Mouse (Mus musculus) midbrain, embryonic 13.5 days (tissue): ENCODE measurements around the gene Cetn4. TPM values are rescaled to one million over a fixed set of nuclear protein-coding genes. Genes with fewer than 3 reads are reported as not detected.

Experiments
- ATAC-seq: fragments of 200-750 bp; cut with Nextera tagmentation; 2 replicates; pipeline ENCODE4 v1.8.0; 2017; ENCODE audit warnings: mild to moderate bottlenecking, moderate TSS enrichment, moderate library complexity
- H3K27ac ChIP-seq: fragments of 300-500 bp; sonication (generic); 2 replicates; pipeline ENCODE4 v1.5.1; 2015; ENCODE audit warnings: inconsistent platforms, mild to moderate bottlenecking, moderate library complexity
- H3K27me3 ChIP-seq: fragments of 300-500 bp; sonication (generic); 2 replicates; pipeline ENCODE4 v1.6.1; 2015; ENCODE audit warnings: mild to moderate bottlenecking, inconsistent platforms
- H3K36me3 ChIP-seq: fragments of 300-500 bp; sonication (generic); 2 replicates; pipeline ENCODE4 v1.6.1; 2015; ENCODE audit warnings: mild to moderate bottlenecking, inconsistent platforms
- H3K4me1 ChIP-seq: fragments of 300-500 bp; sonication (generic); replicated peaks from 2 replicates; pipeline ENCODE4 v1.6.1; 2015; ENCODE audit warnings: inconsistent platforms
- H3K4me2 ChIP-seq: fragments of 300-500 bp; sonication (generic); replicated peaks from 2 replicates; pipeline ENCODE4 v1.6.1; 2015; ENCODE audit warnings: moderate library complexity, mild to moderate bottlenecking, inconsistent platforms
- H3K4me3 ChIP-seq: fragments of 300-500 bp; sonication (generic); replicated peaks from 2 replicates; pipeline ENCODE4 v1.5.1; 2015; ENCODE audit warnings: mild to moderate bottlenecking, inconsistent platforms
- H3K9ac ChIP-seq: fragments of 300-500 bp; sonication (generic); replicated peaks from 2 replicates; pipeline ENCODE4 v1.6.1; 2015; ENCODE audit warnings: mild to moderate bottlenecking, inconsistent platforms
- H3K9me3 ChIP-seq: fragments of 300-500 bp; sonication (generic); 2 replicates; pipeline ENCODE4 v1.6.1; 2016; ENCODE audit warnings: mild to moderate bottlenecking, inconsistent platforms
- WGBS: fragments of 180-500 bp; shearing (Covaris S2); methylation state at CpG from one replicate; pipeline ENCODE4 v1.1.7; 2015; 5-methylcytosine and 5-hydroxymethylcytosine counted together
- polyA plus RNA-seq: library from polyadenylated mRNA; unstranded; fragments of >200 nt; fragmentation: Nextera tagmentation; extraction: Ambion mirVana; gene quantifications from 2 replicates; pipeline ENCODE4 v1.2.1, GENCODE M21; 2015

The Cetn4 gene
- polyA plus RNA-seq, 1 experiment from 2014 or later, result 3.1 TPM

DNA sequence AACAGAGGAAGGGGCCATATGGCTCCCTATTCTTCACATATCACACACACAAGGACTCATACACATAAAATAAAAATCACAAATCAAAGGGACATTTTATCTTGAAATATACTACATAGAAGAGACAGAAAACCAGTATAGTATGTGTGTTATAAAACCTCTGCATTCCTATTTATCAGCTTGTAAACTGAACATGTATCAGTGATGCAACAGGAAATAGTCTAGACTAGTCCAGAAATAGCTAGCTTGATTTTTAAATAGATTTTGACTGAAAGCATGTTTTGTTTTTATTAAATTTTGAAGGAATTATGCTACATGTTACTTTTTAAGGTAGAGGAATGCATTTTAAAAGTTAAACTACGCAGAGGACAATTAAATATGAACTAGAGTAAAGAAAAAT, 17.5 kb upstream of the Cetn4 start:
- H3K4me2 ChIP-seq, result no peak overlapping the region
- no peak overlapping the region for H3K27ac ChIP-seq
- H3K4me1 ChIP-seq, result no peaks in the 10 kb centered on the region
- no peaks in the 10 kb centered on the region for H3K27me3 ChIP-seq
- no peak overlapping the region for H3K4me3 ChIP-seq
- no peak for ATAC-seq
- WGBS, result 94% methylated on average over 1 of the region's 1 CpGs
- H3K9me3 ChIP-seq, result no peaks in the 10 kb centered on the region
- no peaks in the 10 kb centered on the region for H3K36me3 ChIP-seq
- no peak overlapping the region for H3K9ac ChIP-seq

GRCm38 (mm10) chr3:37328489-37328888, 16.0 kb upstream of the Cetn4 start:
- Histone ChIP-seq H3K27ac (no peak overlapping the region), H3K4me1 (no peaks in the 10 kb centered on the region), H3K9me3 (no peaks in the 10 kb centered on the region), H3K27me3 (no peaks in the 10 kb centered on the region), H3K9ac (no peak overlapping the region), H3K4me2 (no peak overlapping the region), H3K4me3 (no peak overlapping the region), H3K36me3 (no peaks in the 10 kb centered on the region)
- 90% methylated on average over 2 of the region's 2 CpGs for WGBS
- ATAC-seq, result no peak

- 94% methylated on average over 3 of the region's 3 CpGs for WGBS
- no peak overlapping the region for H3K27ac ChIP-seq
- H3K27me3 ChIP-seq, result no peaks in the 10 kb centered on the region
Measured at GRCm38 (mm10) chr3:37326627-37327026, 14.1 kb upstream of the Cetn4 start.

DNA sequence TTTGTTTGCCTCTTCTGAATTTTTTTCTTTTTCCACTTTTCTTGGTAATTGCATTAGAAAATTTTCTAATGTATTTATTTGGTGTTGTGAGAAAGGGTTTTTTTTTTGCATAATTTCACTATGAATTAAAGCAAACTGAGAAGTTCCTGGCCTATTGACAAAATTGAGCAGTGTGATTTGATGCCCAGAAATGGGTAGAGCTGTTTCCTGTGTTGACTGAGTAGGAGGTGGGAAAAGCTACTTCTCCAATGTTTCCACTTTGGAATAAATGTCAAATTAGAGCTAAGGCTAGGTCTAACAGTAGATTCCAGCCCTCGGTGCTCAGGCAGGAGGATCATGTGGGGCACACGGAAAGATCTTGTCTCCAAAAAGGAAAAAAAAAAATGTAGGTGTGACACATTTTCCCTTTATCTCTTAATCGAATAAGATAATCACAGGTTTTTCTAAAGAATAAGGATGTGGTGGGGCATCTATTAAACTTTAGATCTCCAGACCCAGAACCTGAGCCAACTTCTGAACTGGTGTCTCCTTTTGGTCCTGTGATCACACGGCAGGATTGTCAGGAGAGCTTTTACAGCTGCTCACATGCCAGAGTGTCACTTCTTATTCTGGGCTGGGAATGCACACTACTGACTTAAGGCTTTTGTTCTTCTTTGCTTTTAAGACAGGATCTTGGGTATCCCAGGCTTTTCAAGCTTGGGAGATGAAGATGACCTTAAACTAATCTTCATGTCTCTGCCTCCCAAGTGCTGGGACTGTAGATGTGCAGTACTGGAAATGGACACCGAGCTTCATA, 13.0 kb upstream of the Cetn4 start:
- no peak overlapping the region for H3K4me2 ChIP-seq
- no peak for ATAC-seq
- no peaks in the 10 kb centered on the region for H3K27me3 ChIP-seq
- peaks cover 3% of the 10 kb centered on the region; the same call in 1 of the 2 replicates for H3K36me3 ChIP-seq
- H3K4me1 ChIP-seq, result no peaks in the 10 kb centered on the region
- no peak overlapping the region for H3K4me3 ChIP-seq
- no peak overlapping the region for H3K27ac ChIP-seq
- WGBS, result 92% methylated on average over 5 of the region's 5 CpGs
- no peak overlapping the region for H3K9ac ChIP-seq
- no peaks in the 10 kb centered on the region for H3K9me3 ChIP-seq

More at GRCm38 (mm10) chr3:37326627-37327026, 14.1 kb upstream of the Cetn4 start:
- no peak overlapping the region for H3K4me2 ChIP-seq
- no peaks in the 10 kb centered on the region for H3K36me3 ChIP-seq
- no peak overlapping the region for H3K9ac ChIP-seq
- H3K9me3 ChIP-seq, result no peaks in the 10 kb centered on the region
- no peaks in the 10 kb centered on the region for H3K4me1 ChIP-seq
- no peak for ATAC-seq
- H3K4me3 ChIP-seq, result no peak overlapping the region

DNA sequence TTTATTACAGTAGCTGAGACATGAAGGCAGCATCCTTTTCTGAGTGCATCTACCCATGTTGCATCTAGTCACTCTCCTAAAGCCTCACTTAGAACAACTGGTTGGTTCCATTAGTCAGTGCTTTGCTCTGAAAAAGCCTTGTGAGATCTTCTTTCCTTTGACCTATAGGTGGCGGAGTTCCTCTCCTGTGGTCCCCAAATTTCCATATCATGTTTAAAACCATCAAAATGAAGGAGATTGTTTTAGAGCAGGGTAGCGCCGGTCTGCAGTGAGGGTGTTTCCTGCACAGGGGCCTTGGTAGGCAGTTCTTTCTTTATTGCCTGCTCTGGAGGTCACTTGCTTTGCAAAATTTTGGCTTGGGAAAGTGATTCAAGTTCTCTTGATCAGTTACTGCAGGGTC, 11.8 kb upstream of the Cetn4 start:
- Histone ChIP-seq H3K4me2 (no peak overlapping the region), H3K36me3 (peaks cover 9% of the 10 kb centered on the region), H3K27me3 (no peaks in the 10 kb centered on the region), H3K9ac (no peak overlapping the region), H3K9me3 (no peaks in the 10 kb centered on the region), H3K4me1 (no peaks in the 10 kb centered on the region), H3K27ac (no peak overlapping the region), H3K4me3 (no peak overlapping the region)
- no peak for ATAC-seq
- 48% methylated on average over 3 of the region's 3 CpGs for WGBS

GRCm38 (mm10) chr3:37316233-37316632, 3.7 kb upstream of the Cetn4 start:
- no peak overlapping the region for H3K9ac ChIP-seq
- no peak overlapping the region for H3K27ac ChIP-seq
- WGBS, result 97% methylated on average over 1 of the region's 1 CpGs
- no peaks in the 10 kb centered on the region for H3K9me3 ChIP-seq
- H3K4me3 ChIP-seq, result no peak overlapping the region
- peaks cover 12% of the 10 kb centered on the region for H3K36me3 ChIP-seq
- no peak overlapping the region for H3K4me2 ChIP-seq
- no peak for ATAC-seq
- peaks cover 11% of the 10 kb centered on the region for H3K4me1 ChIP-seq
- no peaks in the 10 kb centered on the region for H3K27me3 ChIP-seq

DNA sequence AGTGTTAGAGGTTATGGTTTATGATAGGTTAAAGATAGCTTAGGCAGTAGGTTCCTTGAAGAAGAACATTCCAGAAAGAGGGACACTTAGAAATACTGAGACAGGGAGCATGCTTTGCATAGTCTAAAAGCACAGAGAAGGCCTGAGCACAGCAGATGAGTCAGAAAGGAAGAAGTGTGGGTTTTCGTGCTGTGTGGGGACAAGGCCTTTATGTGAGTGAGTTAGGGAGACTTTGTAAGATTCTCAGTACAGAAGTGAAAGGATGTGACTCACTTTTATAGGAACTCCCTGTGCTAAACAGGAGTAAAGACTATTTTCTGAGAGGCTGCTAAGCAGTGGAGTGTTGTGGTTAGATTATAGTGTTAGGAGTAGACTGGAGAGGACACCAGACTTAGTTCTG, 863 bp upstream of the Cetn4 start:
- Histone ChIP-seq H3K27ac (no peak overlapping the region), H3K4me1 (peaks cover 11% of the 10 kb centered on the region), H3K4me3 (peak overlapping the region; percentile 79), H3K9me3 (no peaks in the 10 kb centered on the region), H3K9ac (no peak overlapping the region; the same call in 1 of the 2 replicates), H3K4me2 (peak overlapping the region; percentile 69), H3K27me3 (no peaks in the 10 kb centered on the region), H3K36me3 (no peaks in the 10 kb centered on the region)
- no peak for ATAC-seq
- WGBS, result 38% methylated on average over 1 of the region's 1 CpGs

- Histone ChIP-seq H3K27ac (peak overlapping the region; percentile 54; the same call in 1 of the 2 replicates), H3K27me3 (no peaks in the 10 kb centered on the region), H3K4me2 (peak overlapping the region; percentile 69), H3K4me1 (peaks cover 11% of the 10 kb centered on the region), H3K4me3 (peak overlapping the region; percentile 79), H3K9ac (peak overlapping the region; percentile 86), H3K9me3 (no peaks in the 10 kb centered on the region), H3K36me3 (no peaks in the 10 kb centered on the region)
- no peak for ATAC-seq
- 4% methylated on average over 10 of the region's 10 CpGs for WGBS
Measured at GRCm38 (mm10) chr3:37311897-37312369, 575 bp downstream of the Cetn4 start.

DNA sequence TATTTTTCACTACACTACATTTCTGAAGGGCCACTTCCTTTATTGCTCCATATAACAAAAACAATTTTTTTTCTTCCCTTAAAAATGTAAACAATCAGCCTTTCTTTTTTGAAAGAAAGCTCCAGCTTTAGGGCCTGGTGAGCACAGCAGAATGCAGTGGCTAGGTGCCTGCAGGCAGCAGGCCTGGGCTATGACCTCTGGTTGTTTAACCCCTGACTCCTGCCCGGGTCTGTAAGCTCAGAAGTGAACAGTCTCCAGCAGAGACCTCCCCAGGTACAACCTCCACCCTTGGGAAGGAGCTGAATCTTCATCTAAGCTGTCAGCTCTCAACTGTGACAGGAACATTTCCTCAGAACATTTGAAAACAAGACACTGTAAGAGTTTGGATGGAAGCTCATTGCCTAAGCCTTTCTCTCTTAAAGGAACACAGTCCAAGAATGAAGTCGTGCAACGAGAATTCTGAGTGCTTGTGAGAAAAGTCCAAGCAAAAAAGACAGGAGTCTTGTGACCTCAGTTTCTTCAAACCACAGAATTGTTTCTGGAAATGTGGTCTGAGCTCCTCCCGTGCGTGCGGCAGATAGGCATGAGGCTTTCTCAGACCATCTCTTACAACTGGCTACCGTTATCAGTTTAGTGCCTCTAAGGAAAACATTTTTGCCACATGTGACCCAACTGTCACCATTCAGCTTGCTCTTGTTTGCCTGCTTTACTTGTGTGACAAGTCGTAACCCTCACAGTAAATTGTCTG, 8.9 kb downstream of the Cetn4 start:
- H3K27me3 ChIP-seq, result no peaks in the 10 kb centered on the region
- no peak overlapping the region for H3K9ac ChIP-seq
- 81% methylated on average over 8 of the region's 8 CpGs for WGBS
- H3K4me3 ChIP-seq, result no peak overlapping the region
- no peak overlapping the region for H3K4me2 ChIP-seq
- H3K27ac ChIP-seq, result no peak overlapping the region
- no peaks in the 10 kb centered on the region for H3K4me1 ChIP-seq
- ATAC-seq, result no peak
- H3K9me3 ChIP-seq, result no peaks in the 10 kb centered on the region
- no peaks in the 10 kb centered on the region for H3K36me3 ChIP-seq

DNA sequence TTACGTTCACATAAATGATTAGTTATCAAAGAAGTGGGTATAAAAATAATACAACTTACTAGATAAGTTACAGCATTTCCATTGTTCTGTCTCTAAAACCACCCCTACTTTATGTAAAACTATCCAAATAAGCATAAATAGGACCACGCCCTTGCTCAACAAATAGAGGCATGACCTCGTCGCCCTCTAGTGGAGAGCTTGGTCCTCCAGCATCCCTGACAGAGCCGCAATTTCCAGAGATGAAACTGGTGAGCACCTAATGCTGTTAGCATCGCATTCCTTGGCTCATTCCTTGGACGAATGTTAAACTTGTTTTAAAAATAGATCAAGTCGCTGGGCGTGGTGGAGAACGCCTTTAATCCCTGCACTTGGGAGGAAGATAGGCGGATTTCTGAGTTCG, 9.8 kb downstream of the Cetn4 start:
- 47% methylated on average over 12 of the region's 12 CpGs for WGBS
- no peak overlapping the region for H3K4me2 ChIP-seq
- H3K9me3 ChIP-seq, result no peaks in the 10 kb centered on the region
- H3K4me3 ChIP-seq, result no peak overlapping the region
- H3K4me1 ChIP-seq, result no peaks in the 10 kb centered on the region
- ATAC-seq, result no peak
- H3K27ac ChIP-seq, result no peak overlapping the region
- H3K36me3 ChIP-seq, result no peaks in the 10 kb centered on the region
- no peak overlapping the region for H3K9ac ChIP-seq
- no peaks in the 10 kb centered on the region for H3K27me3 ChIP-seq

GRCm38 (mm10) chr3:37299470-37299869, 13.0 kb downstream of the Cetn4 start:
- Histone ChIP-seq H3K4me3 (no peak overlapping the region), H3K9me3 (no peaks in the 10 kb centered on the region), H3K27ac (no peak overlapping the region), H3K36me3 (no peaks in the 10 kb centered on the region), H3K4me2 (no peak overlapping the region), H3K9ac (no peak overlapping the region), H3K4me1 (no peaks in the 10 kb centered on the region), H3K27me3 (no peaks in the 10 kb centered on the region)
- ATAC-seq, result no peak
- WGBS, result 74% methylated on average over 3 of the region's 3 CpGs

DNA sequence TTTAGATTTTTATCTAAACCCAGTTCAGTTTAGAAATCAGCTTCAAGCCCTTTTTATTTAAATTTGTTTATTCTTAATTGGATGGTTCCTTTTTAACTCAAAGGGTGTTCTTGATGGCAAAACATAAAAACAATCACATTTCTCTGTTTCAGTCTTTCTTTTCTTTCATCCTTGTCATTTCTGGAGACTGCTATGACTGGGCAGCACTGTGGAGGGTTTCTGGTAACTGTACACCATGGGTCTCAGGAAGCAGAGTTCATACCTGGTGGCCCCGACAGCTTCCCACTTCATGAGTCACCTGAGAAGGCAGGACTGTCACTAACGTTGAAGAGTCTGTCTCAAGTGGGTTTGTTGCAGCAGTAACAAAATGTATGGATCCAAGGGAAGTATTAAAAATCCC, 19.9 kb downstream of the Cetn4 start:
- no peak overlapping the region for H3K4me3 ChIP-seq
- WGBS, result 75% methylated on average over 2 of the region's 2 CpGs
- H3K36me3 ChIP-seq, result no peaks in the 10 kb centered on the region
- peaks cover 6% of the 10 kb centered on the region for H3K4me1 ChIP-seq
- no peaks in the 10 kb centered on the region for H3K9me3 ChIP-seq
- H3K27ac ChIP-seq, result no peak overlapping the region
- H3K4me2 ChIP-seq, result no peak overlapping the region
- no peaks in the 10 kb centered on the region for H3K27me3 ChIP-seq
- no peak for ATAC-seq
- H3K9ac ChIP-seq, result no peak overlapping the region
